Mouse (Mus musculus): ENCODE measurements at regions not wholly inside any gene's neighbourhood (a gene's known extent, or its start where the extent isn't known, plus 50 kb on each side); places are given as distances from the start of the nearest gene placed in this dataset.

GRCm38 (mm10) chr2:95637533-95637932 is 680.4 kb upstream of the Lrrc4c start:
- 80% methylated on average over 1 of the region's 1 CpGs for WGBS
- no peak overlapping the region for H3K27ac ChIP-seq (ENCODE audit: low read length)
- no peak overlapping the region for H3K4me2 ChIP-seq (ENCODE audit: low read length)
- H3K9ac ChIP-seq (ENCODE audit: low read depth, low read length), result no peak overlapping the region
- H3K9me3 ChIP-seq (replicated peaks; ENCODE audit: control insufficient read depth, low read length, poor library complexity, severe bottlenecking), result no peaks in the 10 kb centered on the region
- H3K4me3 ChIP-seq (ENCODE audit: low read depth, low read length), result no peak overlapping the region
- no peaks in the 10 kb centered on the region for H3K4me1 ChIP-seq (ENCODE audit: control insufficient read depth, insufficient read depth, low read length)
- no peaks in the 10 kb centered on the region for H3K27me3 ChIP-seq (ENCODE audit: control insufficient read depth, insufficient read depth, low read depth, low read length)
- ATAC-seq, result no peak
- no peaks in the 10 kb centered on the region for H3K36me3 ChIP-seq (ENCODE audit: control insufficient read depth, insufficient read depth, low read length)

DNA sequence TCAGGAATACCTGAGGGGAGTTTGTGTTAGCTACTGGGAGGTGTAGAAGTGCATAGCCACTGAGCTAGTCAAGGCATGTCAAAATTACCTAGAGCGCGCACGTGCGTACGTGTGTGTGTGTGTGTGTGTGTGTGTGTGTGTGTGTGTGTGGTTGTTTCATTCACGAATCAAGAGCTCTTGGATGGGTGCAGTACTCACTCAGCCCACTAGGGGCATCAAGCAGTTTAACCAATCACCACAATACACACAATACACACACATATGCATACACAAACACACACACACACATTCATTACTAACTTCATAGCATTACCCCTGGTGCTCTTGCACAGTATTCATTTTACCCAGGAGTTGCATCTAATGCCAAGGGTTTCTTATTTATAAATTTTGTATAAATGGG is 643.6 kb upstream of the Lrrc4c start:
- Histone ChIP-seq H3K27me3 (ENCODE audit: control insufficient read depth, insufficient read depth, low read depth, low read length) (no peaks in the 10 kb centered on the region), H3K36me3 (ENCODE audit: control insufficient read depth, insufficient read depth, low read length) (no peaks in the 10 kb centered on the region), H3K9ac (ENCODE audit: low read depth, low read length) (no peak overlapping the region), H3K4me1 (ENCODE audit: control insufficient read depth, insufficient read depth, low read length) (no peaks in the 10 kb centered on the region), H3K27ac (ENCODE audit: low read length) (no peak overlapping the region), H3K4me2 (ENCODE audit: low read length) (no peak overlapping the region), H3K4me3 (ENCODE audit: low read depth, low read length) (no peak overlapping the region), H3K9me3 (replicated peaks; ENCODE audit: control insufficient read depth, low read length, poor library complexity, severe bottlenecking) (no peaks in the 10 kb centered on the region)
- ATAC-seq, result no peak
- WGBS, result 92% methylated on average over 6 of the region's 6 CpGs

DNA sequence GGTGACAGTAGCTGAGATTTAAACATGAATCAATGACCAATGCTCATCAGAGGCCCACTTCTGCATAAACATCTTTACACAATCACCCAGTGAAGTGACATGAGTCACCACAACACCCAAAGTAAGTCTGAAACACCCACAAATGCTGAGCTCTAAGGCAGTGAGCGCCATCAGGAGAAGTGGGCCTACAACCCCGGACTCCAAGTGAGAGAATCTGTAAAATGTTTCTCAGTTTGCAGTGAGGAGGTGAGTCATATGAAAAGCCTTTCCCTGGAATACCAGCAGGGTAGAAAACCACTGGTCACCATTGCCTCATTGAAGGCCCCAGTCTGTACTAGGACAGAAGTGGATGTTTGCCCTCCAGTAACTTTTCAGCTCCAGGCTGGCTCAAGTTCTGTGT is 602.6 kb upstream of the Lrrc4c start:
- Histone ChIP-seq H3K4me1 (ENCODE audit: control insufficient read depth, insufficient read depth, low read length) (no peaks in the 10 kb centered on the region), H3K9ac (ENCODE audit: low read depth, low read length) (no peak overlapping the region), H3K27me3 (ENCODE audit: control insufficient read depth, insufficient read depth, low read depth, low read length) (no peaks in the 10 kb centered on the region), H3K36me3 (ENCODE audit: control insufficient read depth, insufficient read depth, low read length) (no peaks in the 10 kb centered on the region), H3K9me3 (replicated peaks; ENCODE audit: control insufficient read depth, low read length, poor library complexity, severe bottlenecking) (no peaks in the 10 kb centered on the region), H3K4me2 (ENCODE audit: low read length) (no peak overlapping the region), H3K4me3 (ENCODE audit: low read depth, low read length) (no peak overlapping the region), H3K27ac (ENCODE audit: low read length) (no peak overlapping the region)
- no peak for ATAC-seq
- WGBS, result 93% methylated on average over 2 of the region's 2 CpGs
